Mouse (Mus musculus) regulatory T cell (primary cell): ENCODE measurements around the gene Clcn2.

Experiments used
- in situ Hi-C: fragments of 300-600 bp; cut with MboI, MseI; formaldehyde crosslinking; loops from one replicate; pipeline ENCODE4 v1.15.1; 2025; ENCODE audit warnings: high pct_unique_total_duplicates

The Clcn2 gene

DNA sequence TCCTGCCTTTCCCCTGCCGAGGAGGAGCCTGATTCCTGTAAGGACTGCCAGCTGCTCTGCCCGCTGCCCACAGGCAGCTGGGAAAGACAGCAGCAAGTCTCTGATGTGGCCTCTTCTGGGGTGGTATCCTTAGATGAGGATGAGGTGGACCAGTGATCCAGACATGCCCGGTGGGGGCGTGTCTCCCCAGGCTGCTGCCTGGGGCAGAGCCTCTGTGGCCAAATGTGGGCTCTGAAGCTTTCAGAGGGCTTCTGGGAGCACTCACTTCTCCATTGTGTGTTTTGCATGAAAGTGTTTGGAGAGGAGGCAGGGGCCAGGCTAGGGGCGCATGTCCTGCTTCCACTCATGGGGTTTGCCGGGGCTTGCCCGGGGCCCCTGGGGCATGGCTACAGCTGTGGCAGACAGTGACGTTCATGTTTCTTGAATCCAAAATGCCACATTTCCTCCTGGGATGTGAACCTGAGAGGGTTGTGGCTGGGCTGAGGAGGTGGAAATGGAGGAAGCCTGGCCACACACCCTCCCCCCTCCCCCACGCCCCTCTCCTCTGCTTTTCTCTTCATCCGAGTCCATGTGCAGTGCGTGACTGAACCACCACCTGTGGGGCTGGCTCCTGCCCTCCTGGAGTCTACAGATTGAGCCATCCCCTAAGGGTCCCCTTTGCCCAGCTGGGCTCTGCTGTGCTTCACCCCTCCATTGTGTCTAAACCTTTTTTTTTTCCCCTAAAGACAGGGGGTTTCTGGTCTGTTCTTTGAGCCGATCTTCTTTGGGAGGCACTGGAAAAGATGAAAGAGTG, 15.6 kb downstream of the Clcn2 start:
- in situ Hi-C loops, result no loop called here

- in situ Hi-C loops, result no loop called here
Measured at GRCm38 (mm10) chr16:20701316-20701715, 16.2 kb downstream of the Clcn2 start.

- in situ Hi-C loops, result no loop called here
Measured at GRCm38 (mm10) chr16:20700036-20700435, 17.5 kb downstream of the Clcn2 start.

DNA sequence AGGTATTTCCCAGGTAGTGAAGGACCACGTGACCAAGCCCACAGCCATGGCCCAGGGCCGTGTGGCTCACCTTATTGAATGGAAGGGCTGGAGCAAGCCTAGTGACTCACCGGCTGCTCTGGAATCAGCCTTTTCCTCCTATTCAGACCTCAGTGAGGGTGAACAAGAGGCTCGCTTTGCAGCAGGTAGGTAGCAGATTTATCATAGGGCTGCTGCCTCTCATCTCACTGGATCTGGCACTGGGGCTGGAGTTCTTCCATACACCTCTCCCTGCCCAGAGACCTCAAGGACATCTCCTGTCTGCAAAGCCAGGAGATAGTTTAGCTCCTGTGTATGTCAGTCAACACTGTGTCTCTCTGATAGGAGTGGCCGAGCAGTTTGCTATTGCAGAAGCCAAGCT, 18.3 kb downstream of the Clcn2 start:
- in situ Hi-C loops, result loop anchor here (25.0 kb wide), 1 partner anchor 1563 kb away; the partner anchor contains the start of gene Tra2b

DNA sequence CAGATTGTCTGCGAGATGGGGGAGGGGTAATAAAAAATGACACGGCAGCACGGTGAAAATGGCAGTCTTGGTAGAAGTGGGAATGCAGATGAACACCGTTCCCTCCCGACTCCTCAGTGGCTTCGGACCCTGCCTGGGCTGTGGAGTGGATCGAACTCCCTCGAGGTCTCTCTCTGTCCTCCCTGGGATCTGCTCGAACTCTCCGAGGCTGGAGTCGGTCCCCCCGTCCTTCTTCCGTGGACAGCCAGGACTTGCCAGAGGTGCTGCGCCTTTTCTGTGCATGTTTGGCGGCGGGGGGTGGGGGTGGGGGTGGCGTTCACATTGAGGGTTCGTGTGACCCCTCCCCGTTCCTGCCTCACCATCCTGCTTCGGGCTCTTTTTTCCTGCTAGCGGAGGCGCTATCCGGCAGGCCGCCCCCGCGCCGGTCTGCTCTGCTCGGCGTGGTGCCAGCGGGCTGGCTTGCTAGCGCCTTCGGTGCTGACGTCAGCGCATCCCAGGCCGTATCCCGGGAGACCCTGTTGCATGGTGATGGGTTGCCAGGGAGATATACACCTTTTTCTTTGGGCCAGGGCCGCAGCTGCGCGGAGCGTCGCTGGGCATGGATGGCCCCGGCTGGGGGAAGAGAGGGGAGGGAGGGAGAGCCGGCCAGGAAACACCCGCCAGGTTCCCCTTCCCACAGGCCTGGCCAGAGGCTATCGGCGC, 21.8 kb downstream of the Clcn2 start:
- in situ Hi-C loops, result loop anchor here (25.0 kb wide), 1 partner anchor 1567 kb away; the partner anchor contains the start of gene Tra2b

GRCm38 (mm10) chr16:20694781-20695180, 22.8 kb downstream of the Clcn2 start:
- in situ Hi-C loops, result loop anchor here (25.0 kb wide), 1 partner anchor 1568 kb away; the partner anchor contains the start of gene Tra2b

DNA sequence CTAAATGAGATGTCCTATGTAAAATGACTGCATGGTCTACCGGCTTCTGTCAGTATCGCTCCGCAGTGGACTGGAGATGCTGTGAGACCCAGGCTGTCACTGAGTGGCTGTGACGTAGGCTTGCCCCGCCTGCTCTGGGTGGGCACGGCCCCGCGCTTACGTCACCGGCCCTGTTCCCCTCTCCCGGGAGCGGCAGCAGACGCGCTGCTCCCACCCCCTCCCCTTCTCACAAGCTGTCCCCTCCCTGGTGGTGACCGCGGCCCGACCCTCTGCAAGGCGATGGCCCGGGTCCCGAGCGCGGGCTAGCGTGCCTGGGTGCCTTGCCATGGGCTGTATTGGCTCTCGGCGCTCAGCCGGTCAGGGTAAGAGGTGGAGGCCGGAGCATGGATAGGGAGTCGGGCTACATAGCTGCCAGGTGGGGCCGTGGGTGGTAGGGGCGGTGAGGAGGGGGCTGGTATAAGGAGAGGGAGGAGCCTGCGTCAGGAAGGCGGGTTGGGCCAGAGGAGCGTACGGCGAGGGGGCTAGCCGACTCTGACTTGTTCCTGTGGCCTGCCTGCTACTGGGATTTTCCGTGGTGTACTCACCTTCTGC, 24.3 kb downstream of the Clcn2 start, which contains the start of gene Fam131a:
Gene Fam131a (plus strand): TSS at position 131 of the 591 bp plus-strand sequence.
- in situ Hi-C loops, result loop anchor here (25.0 kb wide), 1 partner anchor 1569 kb away; the partner anchor contains the start of gene Tra2b

- in situ Hi-C loops, result loop anchor here (25.0 kb wide), 1 partner anchor 1570 kb away; the partner anchor contains the start of gene Tra2b
Measured at GRCm38 (mm10) chr16:20692241-20692965, 25.1 kb downstream of the Clcn2 start.

GRCm38 (mm10) chr16:20691617-20692016, 25.9 kb downstream of the Clcn2 start:
- in situ Hi-C loops, result loop anchor here (25.0 kb wide), 1 partner anchor 1571 kb away; the partner anchor contains the start of gene Tra2b

DNA sequence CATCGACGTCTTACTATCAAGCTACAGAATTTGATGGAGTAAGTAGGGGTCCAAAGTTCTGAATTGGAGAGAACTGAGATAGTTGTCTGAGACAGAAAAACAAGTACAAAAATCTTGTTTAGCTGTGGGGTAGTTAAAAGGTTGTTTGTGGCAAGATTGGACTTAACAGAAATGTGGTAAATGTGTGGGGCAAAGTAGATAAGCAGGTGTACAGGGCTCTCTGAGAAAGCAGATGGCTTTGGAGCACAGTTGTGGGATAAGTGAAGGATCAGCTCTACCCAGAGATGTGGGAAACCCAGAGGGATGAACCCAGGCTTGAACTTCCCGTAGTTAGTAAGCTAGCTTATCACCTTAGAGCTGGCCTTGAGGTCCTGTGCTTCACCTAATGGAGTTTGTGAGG, 26.8 kb downstream of the Clcn2 start:
- in situ Hi-C loops, result loop anchor here (25.0 kb wide), 1 partner anchor 1572 kb away; the partner anchor contains the start of gene Tra2b

- in situ Hi-C loops, result loop anchor here (10.0 to 25.0 kb wide), 2 partner anchors 133 to 1584 kb away; partner anchors contain the start of genes Abcf3 and Tra2b
Measured at GRCm38 (mm10) chr16:20677974-20678675, 39.4 kb downstream of the Clcn2 start.

GRCm38 (mm10) chr16:20677380-20677779, 40.2 kb downstream of the Clcn2 start:
- in situ Hi-C loops, result loop anchor here (10.0 to 25.0 kb wide), 2 partner anchors 133 to 1585 kb away; partner anchors contain the start of genes Abcf3 and Tra2b

GRCm38 (mm10) chr16:20676702-20677101, 40.8 kb downstream of the Clcn2 start:
- in situ Hi-C loops, result loop anchor here (10.0 to 25.0 kb wide), 2 partner anchors 132 to 1586 kb away; partner anchors contain the start of genes Abcf3 and Tra2b

GRCm38 (mm10) chr16:20675213-20675612, 42.3 kb downstream of the Clcn2 start:
- in situ Hi-C loops, result loop anchor here (10.0 to 25.0 kb wide), 2 partner anchors 130 to 1587 kb away; partner anchors contain the start of genes Abcf3 and Tra2b

GRCm38 (mm10) chr16:20673706-20674303, 43.7 kb downstream of the Clcn2 start:
- in situ Hi-C loops, result loop anchor here (10.0 kb wide), 1 partner anchor 129 kb away; the partner anchor contains the start of gene Abcf3

GRCm38 (mm10) chr16:20672965-20673705, 44.4 kb downstream of the Clcn2 start:
- in situ Hi-C loops, result loop anchor here (10.0 kb wide), 1 partner anchor 128 kb away; the partner anchor contains the start of gene Abcf3

DNA sequence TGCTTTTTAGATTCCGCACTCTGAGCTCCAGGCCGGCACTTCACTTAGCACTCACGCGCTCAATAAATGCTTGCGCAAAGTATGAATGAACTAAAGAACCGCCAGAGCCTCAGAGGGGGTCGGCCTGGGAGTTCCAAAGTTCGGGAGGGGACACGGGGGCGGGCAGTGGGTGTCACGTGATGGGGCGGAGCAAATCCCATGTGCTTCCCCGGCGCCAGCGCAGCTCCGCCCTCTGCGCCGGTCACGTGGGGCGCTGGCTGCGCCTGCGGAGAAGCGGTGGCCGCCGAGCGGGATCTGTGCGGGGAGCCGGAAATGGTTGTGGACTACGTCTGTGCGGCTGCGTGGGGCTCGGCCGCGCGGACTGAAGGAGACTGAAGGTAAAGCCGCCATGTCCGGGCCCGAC, 45.0 kb downstream of the Clcn2 start:
- in situ Hi-C loops, result loop anchor here (10.0 kb wide), 1 partner anchor 128 kb away; the partner anchor contains the start of gene Abcf3

- in situ Hi-C loops, result loop anchor here (10.0 kb wide), 1 partner anchor 127 kb away; the partner anchor contains the start of gene Abcf3
Measured at GRCm38 (mm10) chr16:20671886-20672285, 45.7 kb downstream of the Clcn2 start.
